Mouse (Mus musculus) c-Kit-positive CD71-positive TER-119-negative erythroid progenitor cells, embryonic 14.5 days (primary cell): ENCODE results near the gene 4933430I17Rik.

Experiments
- DNase-seq: peaks from one replicate; pipeline ENCODE4 v3.0.0-alpha.2; 2013; ENCODE audit warnings: low read depth

The 4933430I17Rik gene

GRCm38 (mm10) chr4:62503374-62503970 lies 21.7 kb upstream of the 4933430I17Rik start, which contains the start of gene Hdhd3:
Hdhd3 (minus strand) TSS chr4:62503467.
- DNase-seq: no peak

GRCm38 (mm10) chr4:62505991-62506390 lies 19.2 kb upstream of the 4933430I17Rik start:
- no peak for DNase-seq

- DNase-seq: peak; percentile 69
These were observed 18.4 kb upstream of the 4933430I17Rik start for GRCm38 (mm10) chr4:62506798-62507197.

- no peak for DNase-seq
These were observed 16.3 kb upstream of the 4933430I17Rik start for GRCm38 (mm10) chr4:62508839-62509238.

- DNase-seq: no peak
These were observed 15.2 kb upstream of the 4933430I17Rik start for GRCm38 (mm10) chr4:62509946-62510345.

- no peak for DNase-seq
These were observed 11.1 kb upstream of the 4933430I17Rik start for GRCm38 (mm10) chr4:62513998-62514506.

- DNase-seq: no peak
These were observed 10.2 kb upstream of the 4933430I17Rik start for GRCm38 (mm10) chr4:62514995-62515394.

GRCm38 (mm10) chr4:62515490-62515889 lies 9.7 kb upstream of the 4933430I17Rik start:
- DNase-seq: no peak

- no peak for DNase-seq
These were observed 9.1 kb upstream of the 4933430I17Rik start for GRCm38 (mm10) chr4:62516079-62516478.

- DNase-seq: peak; percentile 100
These were observed 8.6 kb upstream of the 4933430I17Rik start for GRCm38 (mm10) chr4:62516579-62516978.

GRCm38 (mm10) chr4:62517046-62517445 lies 8.1 kb upstream of the 4933430I17Rik start:
- no peak for DNase-seq

- no peak for DNase-seq
These were observed 7.4 kb upstream of the 4933430I17Rik start for GRCm38 (mm10) chr4:62517538-62518415.

- no peak for DNase-seq
These were observed 6.6 kb upstream of the 4933430I17Rik start for GRCm38 (mm10) chr4:62518416-62519121.

GRCm38 (mm10) chr4:62519122-62519848 lies 5.9 kb upstream of the 4933430I17Rik start:
- DNase-seq: peak; percentile 70

- peak; percentile 90 for DNase-seq
These were observed 5.3 kb upstream of the 4933430I17Rik start, which contains the start of gene Alad for GRCm38 (mm10) chr4:62519849-62520233. Alad (minus strand) TSS chr4:62519918.

- no peak for DNase-seq
These were observed 4.2 kb upstream of the 4933430I17Rik start for GRCm38 (mm10) chr4:62520892-62521400.

- DNase-seq: no peak
These were observed 281 bp downstream of the 4933430I17Rik start for GRCm38 (mm10) chr4:62525489-62525811.

GRCm38 (mm10) chr4:62526256-62526655 lies 1.1 kb downstream of the 4933430I17Rik start:
- no peak for DNase-seq

GRCm38 (mm10) chr4:62527655-62528054 lies 2.5 kb downstream of the 4933430I17Rik start:
- DNase-seq: no peak

GRCm38 (mm10) chr4:62533729-62534128 lies 8.6 kb downstream of the 4933430I17Rik start:
- no peak for DNase-seq

GRCm38 (mm10) chr4:62541802-62542201 lies 16.6 kb downstream of the 4933430I17Rik start:
- DNase-seq: no peak

- DNase-seq: no peak
These were observed 18.6 kb downstream of the 4933430I17Rik start for GRCm38 (mm10) chr4:62543782-62544181.
